Mouse (Mus musculus): ENCODE results near the gene Aldh1a1.
"Not testable (repeated sequence)": the region's sequence is repeated elsewhere in the genome, so short reads cannot be mapped to it uniquely, and the experiment has no call there.

Aldh1a1 gene

GRCm38 (mm10) chr19:20555365-20555764, 62.9 kb downstream of the Aldh1a1 start:
- no peak for DNase-seq (ENCODE audit: low spot score)

DNA sequence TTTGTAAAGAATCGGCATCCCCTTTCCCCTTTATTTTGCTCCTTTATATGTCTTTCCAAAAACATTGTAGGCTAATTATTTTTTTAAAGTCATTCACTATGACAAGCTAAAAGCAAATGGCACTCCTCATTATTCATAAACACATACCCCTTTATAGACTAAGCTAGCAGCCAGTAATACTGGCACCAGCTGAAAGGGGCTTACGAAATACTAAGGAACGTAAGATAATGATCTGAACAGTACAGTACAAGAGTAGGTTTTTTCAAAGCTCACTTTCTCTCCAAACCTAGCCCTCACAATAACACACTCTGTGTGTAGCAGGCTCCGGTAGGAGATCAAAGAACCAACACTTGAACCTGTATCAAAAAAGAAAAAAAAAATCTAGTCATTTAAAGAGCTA, 64.7 kb downstream of the Aldh1a1 start:
- no peak for DNase-seq (ENCODE audit: low spot score)

DNA sequence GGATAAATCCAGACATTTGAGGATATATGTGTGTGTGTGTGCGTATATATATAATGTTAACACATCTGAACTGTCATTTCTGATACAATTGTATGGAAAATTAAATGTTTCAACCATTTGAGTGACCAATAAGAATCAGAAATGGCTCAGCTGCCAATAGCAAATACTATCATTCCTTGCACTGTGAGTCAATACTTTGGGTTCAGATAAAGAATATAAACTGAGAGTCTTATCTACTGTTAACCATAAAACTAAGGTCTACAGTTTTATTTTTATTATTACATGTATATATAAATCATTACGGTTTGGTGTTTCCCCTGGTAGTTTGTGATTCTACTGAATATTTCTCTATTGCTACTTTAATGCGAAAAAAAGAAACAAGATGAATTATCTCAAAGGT, 65.6 kb downstream of the Aldh1a1 start:
- no peak for DNase-seq (ENCODE audit: low spot score)

- DNase-seq (ENCODE audit: low spot score): no peak
Observed at GRCm38 (mm10) chr19:20558544-20558943, 66.0 kb downstream of the Aldh1a1 start.

DNA sequence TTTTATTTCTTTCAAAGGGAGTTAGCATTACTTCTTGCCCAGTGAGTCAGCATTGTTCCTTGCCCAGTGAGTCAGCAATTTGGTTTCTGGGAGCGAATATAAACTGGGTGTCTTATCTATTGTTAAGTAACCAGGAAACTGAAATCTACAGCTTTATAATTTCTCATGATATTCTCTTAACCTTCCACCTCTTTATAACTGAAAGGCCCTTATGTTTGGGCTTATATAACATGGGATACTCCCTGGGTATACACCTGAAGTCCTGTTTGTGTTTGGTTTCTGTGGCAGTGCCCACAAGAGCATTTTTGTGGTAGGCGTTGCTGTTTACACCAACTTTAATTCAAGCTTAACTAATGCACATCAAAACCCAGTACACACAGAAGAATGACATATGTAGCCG, 66.4 kb downstream of the Aldh1a1 start:
- peak; percentile 4 for DNase-seq (ENCODE audit: low spot score)

DNA sequence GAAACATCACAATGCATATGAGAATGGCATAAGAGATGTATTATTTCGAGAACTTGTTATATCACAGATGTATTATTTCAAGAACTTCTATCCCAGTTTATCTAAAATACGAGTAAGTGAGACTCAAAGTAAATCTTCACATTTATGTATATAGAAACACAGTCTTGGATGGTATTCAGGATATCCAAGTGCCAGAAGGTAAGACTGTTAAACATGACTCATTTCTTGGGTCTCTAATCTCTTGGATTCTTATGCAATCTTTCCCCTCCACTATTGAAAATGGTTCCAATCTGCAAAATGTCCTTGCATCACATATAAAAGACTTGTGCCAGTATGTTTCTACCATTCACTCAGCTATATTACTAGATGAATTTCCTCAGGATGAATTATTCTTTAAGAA, 67.4 kb downstream of the Aldh1a1 start:
- no peak for DNase-seq (ENCODE audit: low spot score)

DNA sequence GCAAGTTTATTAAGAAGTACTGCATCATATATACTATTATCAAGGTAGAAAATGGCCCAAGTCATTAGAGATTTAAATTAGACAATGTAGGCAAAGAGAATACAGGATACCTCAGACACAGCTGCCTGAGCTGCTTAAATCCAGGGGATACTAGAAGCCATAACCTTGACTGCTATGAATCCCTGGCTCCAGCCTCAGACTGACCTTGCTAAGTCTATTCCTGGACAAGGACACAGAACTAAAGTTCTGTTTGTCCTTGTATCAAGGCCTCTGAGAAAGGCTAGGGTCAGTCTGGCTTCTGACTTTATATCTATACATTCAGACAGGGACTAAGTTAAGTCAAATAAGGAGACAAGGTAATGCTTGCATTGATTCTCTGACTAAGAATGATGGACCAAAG, 69.9 kb downstream of the Aldh1a1 start:
- DNase-seq (ENCODE audit: low spot score): no peak

GRCm38 (mm10) chr19:20566294-20566693, 73.8 kb downstream of the Aldh1a1 start:
- DNase-seq (ENCODE audit: low spot score): no peak

- no peak for DNase-seq (ENCODE audit: low spot score)
Observed at GRCm38 (mm10) chr19:20567039-20567438, 74.5 kb downstream of the Aldh1a1 start.

DNA sequence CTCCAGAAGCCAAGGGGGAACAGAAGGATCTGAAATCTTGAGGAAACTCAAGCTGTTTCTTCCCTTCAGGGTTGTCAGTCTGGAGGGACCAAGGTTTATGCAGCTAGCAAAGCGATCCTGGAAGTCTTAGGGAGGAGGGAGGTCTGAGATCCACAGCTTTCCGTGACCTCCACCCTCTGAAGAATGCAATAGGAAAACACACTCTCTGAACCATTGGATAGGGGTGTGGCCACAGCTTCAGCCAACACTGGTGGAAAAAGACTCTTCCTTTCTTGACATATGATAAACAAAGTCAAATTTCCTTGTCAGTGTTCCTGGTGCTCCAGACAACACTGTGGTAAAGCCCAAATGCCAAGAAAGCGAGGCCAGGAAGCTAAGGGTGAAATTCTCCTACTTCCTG, 84.5 kb downstream of the Aldh1a1 start:
- DNase-seq (ENCODE audit: low spot score): no peak

- DNase-seq (ENCODE audit: low spot score): no peak
Observed at GRCm38 (mm10) chr19:20577429-20577828, 84.9 kb downstream of the Aldh1a1 start.

GRCm38 (mm10) chr19:20599951-20600350, 107.4 kb downstream of the Aldh1a1 start:
- DNase-seq (ENCODE audit: low spot score): no peak

DNA sequence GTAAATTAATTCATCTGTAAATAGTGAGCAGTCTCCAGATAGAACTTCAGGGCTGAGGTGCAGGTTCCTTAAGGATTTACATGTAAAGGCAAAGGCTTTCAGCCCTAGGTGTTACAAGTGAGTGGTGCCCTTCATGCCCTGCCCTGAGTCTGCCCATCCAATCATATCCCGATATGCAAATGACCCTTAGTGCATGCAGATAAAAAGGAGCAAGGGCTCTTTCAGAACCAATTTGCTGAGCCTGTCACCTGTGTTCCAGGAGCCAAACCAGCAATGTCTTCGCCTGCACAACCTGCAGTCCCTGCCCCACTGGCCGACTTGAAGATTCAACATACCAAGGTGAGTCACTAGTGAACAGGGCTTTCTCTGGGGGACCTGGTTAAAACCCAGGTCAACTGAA, 109.2 kb downstream of the Aldh1a1 start:
- DNase-seq (ENCODE audit: low spot score): peak; percentile 47

GRCm38 (mm10) chr19:20603212-20603611, 110.7 kb downstream of the Aldh1a1 start:
- DNase-seq (ENCODE audit: low spot score): no peak

GRCm38 (mm10) chr19:20603866-20604265, 111.4 kb downstream of the Aldh1a1 start:
- DNase-seq (ENCODE audit: low spot score): no peak

GRCm38 (mm10) chr19:20614252-20614930, 121.9 kb downstream of the Aldh1a1 start:
- DNase-seq (ENCODE audit: low spot score): no peak

- no peak for DNase-seq (ENCODE audit: low spot score)
Observed at GRCm38 (mm10) chr19:20622434-20622833, 129.9 kb downstream of the Aldh1a1 start.

- DNase-seq (ENCODE audit: low spot score): no peak
Observed at GRCm38 (mm10) chr19:20623416-20623815, 130.9 kb downstream of the Aldh1a1 start.

DNA sequence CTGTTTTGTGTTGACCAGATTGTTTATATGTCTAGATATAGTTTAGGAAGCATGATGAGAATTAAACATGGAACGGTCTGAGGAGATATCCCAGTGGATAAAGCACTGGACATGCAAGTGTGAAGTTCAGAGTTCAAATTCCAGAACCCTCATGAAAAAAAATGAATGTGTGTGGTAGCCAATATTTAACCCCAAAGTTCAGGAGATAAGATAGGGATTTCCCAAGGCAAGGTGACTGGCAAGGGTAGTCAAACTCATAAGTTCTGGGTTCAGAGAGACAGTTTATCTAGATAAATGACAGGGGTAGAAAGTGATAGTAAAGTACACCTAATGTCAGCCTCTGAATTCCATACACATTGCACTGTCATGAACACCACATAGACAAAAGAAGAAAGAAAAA, 138.5 kb downstream of the Aldh1a1 start:
- no peak for DNase-seq (ENCODE audit: low spot score)

- no peak for DNase-seq (ENCODE audit: low spot score)
Observed at GRCm38 (mm10) chr19:20633876-20634691, 141.6 kb downstream of the Aldh1a1 start.

GRCm38 (mm10) chr19:20644346-20644745, 151.8 kb downstream of the Aldh1a1 start:
- no peak for DNase-seq (ENCODE audit: low spot score)

DNA sequence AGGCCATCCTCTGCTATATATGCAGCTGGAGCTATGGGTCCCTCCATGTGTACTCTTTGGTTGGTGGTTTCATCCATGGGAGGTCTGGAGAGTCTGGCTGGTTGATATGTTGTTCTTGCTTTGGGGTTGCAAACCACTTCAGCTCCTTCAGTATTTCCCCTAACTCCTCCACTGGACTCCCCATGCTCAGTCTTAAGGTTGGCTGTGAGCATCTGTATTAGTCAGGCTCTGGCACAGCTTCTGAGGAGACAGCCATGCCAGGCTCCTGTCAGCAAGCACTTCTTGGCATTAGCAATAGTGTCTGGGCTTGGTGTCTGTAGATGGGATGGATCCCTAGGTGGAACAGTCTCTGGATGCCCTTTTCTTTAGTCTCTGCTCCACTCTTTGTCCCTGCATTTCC, 155.0 kb downstream of the Aldh1a1 start:
- DNase-seq (ENCODE audit: low spot score): not testable (repeated sequence)

DNA sequence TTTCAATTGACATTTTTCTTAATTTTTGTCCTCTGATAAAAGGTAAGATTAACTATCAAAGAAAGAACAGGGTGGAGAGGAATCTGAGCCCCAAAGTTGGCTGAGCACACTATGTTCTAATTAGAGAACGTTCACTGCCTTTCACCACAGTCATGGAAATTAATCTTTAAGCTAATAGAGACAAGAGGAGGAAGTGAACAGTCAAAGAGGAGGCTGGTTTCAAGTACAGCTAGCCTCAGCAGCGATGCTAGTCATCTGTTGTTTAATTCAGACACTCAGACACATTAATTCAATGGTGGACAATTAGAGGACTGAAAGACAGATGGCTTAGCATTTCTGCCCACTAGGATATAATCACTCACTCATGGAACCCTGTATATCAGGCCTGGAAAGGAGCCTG, 157.5 kb downstream of the Aldh1a1 start:
- no peak for DNase-seq (ENCODE audit: low spot score)

Data from spleen, adult 12 weeks (tissue).